Mouse (Mus musculus) neural tube, embryonic 15.5 days (tissue): Measurements from ENCODE around the gene Klhdc7a. TPM values are rescaled to one million over a fixed set of nuclear protein-coding genes. Genes with fewer than 3 reads are reported as not detected.

ENCODE experiments used
- ATAC-seq: fragments of 200-750 bp; cut with Nextera tagmentation; 2 replicates; pipeline ENCODE4 v1.8.0; 2017; ENCODE audit warnings: mild to moderate bottlenecking, moderate TSS enrichment, moderate library complexity; ENCODE audit not compliant: low FRiP score
- H3K27ac ChIP-seq: fragments of 300-500 bp; sonication (generic); replicated peaks from 2 replicates; pipeline ENCODE4 v1.5.1; 2015; ENCODE audit warnings: mild to moderate bottlenecking, inconsistent platforms
- H3K27me3 ChIP-seq: fragments of 300-500 bp; sonication (generic); replicated peaks from 2 replicates; pipeline ENCODE4 v1.6.1; 2015; ENCODE audit warnings: inconsistent platforms
- H3K36me3 ChIP-seq: fragments of 300-500 bp; sonication (generic); 2 replicates; pipeline ENCODE4 v1.6.1; 2015; ENCODE audit warnings: inconsistent platforms
- H3K4me1 ChIP-seq: fragments of 300-500 bp; sonication (generic); 2 replicates; pipeline ENCODE4 v1.6.1; 2015; ENCODE audit warnings: inconsistent platforms
- H3K4me2 ChIP-seq: fragments of 300-500 bp; sonication (generic); 2 replicates; pipeline ENCODE4 v1.6.1; 2015; ENCODE audit warnings: inconsistent platforms, mild to moderate bottlenecking, moderate library complexity
- H3K4me3 ChIP-seq: fragments of 300-500 bp; sonication (generic); replicated peaks from 2 replicates; pipeline ENCODE4 v1.5.1; 2015; ENCODE audit warnings: mild to moderate bottlenecking, inconsistent platforms
- H3K9ac ChIP-seq: fragments of 300-500 bp; sonication (generic); replicated peaks from 2 replicates; pipeline ENCODE4 v1.6.1; 2015; ENCODE audit warnings: mild to moderate bottlenecking, inconsistent platforms
- H3K9me3 ChIP-seq: fragments of 300-500 bp; sonication (generic); replicated peaks from 2 replicates; pipeline ENCODE4 v1.6.1; 2016; ENCODE audit warnings: inconsistent platforms
- WGBS: fragments of 180-500 bp; shearing (Covaris S2); methylation state at CpG from one replicate; pipeline ENCODE4 v1.1.7; 2015; ENCODE audit warnings: mixed read lengths; 5-methylcytosine and 5-hydroxymethylcytosine counted together
- polyA plus RNA-seq: library from polyadenylated mRNA; unstranded; fragments of >200 nt; fragmentation: Nextera tagmentation; extraction: Ambion mirVana; gene quantifications from 2 replicates; pipeline ENCODE4 v1.2.1, GENCODE M21; 2015

Gene Klhdc7a
- 0.08 and 0.80 TPM in 2 replicates for polyA plus RNA-seq

- ATAC-seq: no peak
- no peaks in the 10 kb centered on the region for H3K36me3 ChIP-seq
- H3K4me3 ChIP-seq: no peak within 1 kb of the TSS
- H3K9ac ChIP-seq: no peak within 1 kb of the TSS
- WGBS: 39% methylated on average over 4 of the region's 4 CpGs
- no peak within 1 kb of the TSS; the same call in 1 of the 2 replicates for H3K27ac ChIP-seq
- no peak within 1 kb of the TSS for H3K4me2 ChIP-seq
- peaks cover 13% of the 10 kb centered on the region for H3K4me1 ChIP-seq
- H3K27me3 ChIP-seq: no peaks in the 10 kb centered on the region; the same call in 1 of the 2 replicates
- H3K9me3 ChIP-seq: no peaks in the 10 kb centered on the region
These were observed at the start of gene Klhdc7a for GRCm38 (mm10) chr4:139967922-139968321. TSS of gene Klhdc7a (minus strand) at chr4:139968026.

GRCm38 (mm10) chr4:140015916-140016315 lies 48.1 kb upstream of the Klhdc7a start:
- ATAC-seq: no peak
- no peaks in the 10 kb centered on the region for H3K36me3 ChIP-seq
- no peak overlapping the region for H3K4me3 ChIP-seq
- H3K27me3 ChIP-seq: no peaks in the 10 kb centered on the region
- H3K9ac ChIP-seq: no peak overlapping the region
- WGBS: 65% methylated on average over 7 of the region's 7 CpGs
- H3K4me1 ChIP-seq: peaks cover 8% of the 10 kb centered on the region
- no peak overlapping the region for H3K27ac ChIP-seq
- H3K9me3 ChIP-seq: no peaks in the 10 kb centered on the region
- H3K4me2 ChIP-seq: no peak overlapping the region

GRCm38 (mm10) chr4:140010728-140011470 lies 43.1 kb upstream of the Klhdc7a start:
- no peak overlapping the region for H3K9ac ChIP-seq
- ATAC-seq: peak; percentile 64; the same call in 1 of the 2 replicates
- no peaks in the 10 kb centered on the region for H3K36me3 ChIP-seq
- no peak overlapping the region for H3K4me2 ChIP-seq
- H3K27me3 ChIP-seq: 0 out of 2 replicates have a peak, but pooled peaks cover 3% of the 10 kb centered on the region
- H3K9me3 ChIP-seq: no peaks in the 10 kb centered on the region
- no peak overlapping the region for H3K27ac ChIP-seq
- no peak overlapping the region for H3K4me3 ChIP-seq
- 45% methylated on average over 11 of the region's 11 CpGs for WGBS
- H3K4me1 ChIP-seq: peaks cover 12% of the 10 kb centered on the region

- 26% methylated on average over 5 of the region's 5 CpGs for WGBS
- H3K9me3 ChIP-seq: no peaks in the 10 kb centered on the region
- H3K4me3 ChIP-seq: 0 out of 2 replicates have a peak overlapping the region, but pooled peaks have one; percentile 11
- no peak overlapping the region for H3K9ac ChIP-seq
- peaks cover 34% of the 10 kb centered on the region for H3K4me1 ChIP-seq
- no peaks in the 10 kb centered on the region for H3K36me3 ChIP-seq
- H3K27ac ChIP-seq: no peak overlapping the region
- peaks cover 32% of the 10 kb centered on the region for H3K27me3 ChIP-seq
- ATAC-seq: no peak
- H3K4me2 ChIP-seq: peak overlapping the region; percentile 48
These were observed 37.1 kb upstream of the Klhdc7a start for GRCm38 (mm10) chr4:140004932-140005331.

- Histone ChIP-seq H3K36me3 (no peaks in the 10 kb centered on the region), H3K27me3 (peaks cover 32% of the 10 kb centered on the region), H3K9me3 (no peaks in the 10 kb centered on the region), H3K9ac (no peak overlapping the region), H3K4me3 (peak overlapping the region; percentile 11; the same call in 1 of the 2 replicates), H3K4me2 (peak overlapping the region; percentile 48), H3K27ac (no peak overlapping the region), H3K4me1 (peaks cover 34% of the 10 kb centered on the region)
- 14% methylated on average over 12 of the region's 12 CpGs for WGBS
- peak; percentile 71 for ATAC-seq
These were observed 36.3 kb upstream of the Klhdc7a start for GRCm38 (mm10) chr4:140004170-140004569.

- Histone ChIP-seq H3K4me1 (peaks cover 39% of the 10 kb centered on the region), H3K9ac (no peak overlapping the region), H3K36me3 (no peaks in the 10 kb centered on the region), H3K27ac (no peak overlapping the region), H3K27me3 (peaks cover 32% of the 10 kb centered on the region), H3K4me2 (no peak overlapping the region), H3K4me3 (no peak overlapping the region), H3K9me3 (no peaks in the 10 kb centered on the region)
- WGBS: 5% methylated on average over 12 of the region's 12 CpGs
- no peak for ATAC-seq
These were observed 34.2 kb upstream of the Klhdc7a start for GRCm38 (mm10) chr4:140002069-140002468.

GRCm38 (mm10) chr4:140000911-140001310 lies 33.1 kb upstream of the Klhdc7a start:
- ATAC-seq: no peak
- Histone ChIP-seq H3K27me3 (peaks cover 29% of the 10 kb centered on the region), H3K27ac (no peak overlapping the region), H3K4me2 (no peak overlapping the region), H3K36me3 (no peaks in the 10 kb centered on the region), H3K9ac (no peak overlapping the region), H3K4me1 (peaks cover 43% of the 10 kb centered on the region), H3K9me3 (no peaks in the 10 kb centered on the region), H3K4me3 (no peak overlapping the region)
- WGBS: 77% methylated on average over 5 of the region's 5 CpGs

GRCm38 (mm10) chr4:139999033-139999432 lies 31.2 kb upstream of the Klhdc7a start:
- Histone ChIP-seq H3K27ac (no peak overlapping the region), H3K9ac (no peak overlapping the region), H3K9me3 (no peaks in the 10 kb centered on the region), H3K4me1 (peaks cover 37% of the 10 kb centered on the region), H3K27me3 (peaks cover 20% of the 10 kb centered on the region), H3K4me2 (no peak overlapping the region), H3K36me3 (no peaks in the 10 kb centered on the region), H3K4me3 (no peak overlapping the region)
- ATAC-seq: no peak
- 22% methylated on average over 7 of the region's 7 CpGs for WGBS

- H3K9me3 ChIP-seq: no peaks in the 10 kb centered on the region
- H3K27me3 ChIP-seq: no peaks in the 10 kb centered on the region
- H3K27ac ChIP-seq: peak overlapping the region; percentile 65
- H3K9ac ChIP-seq: no peak overlapping the region
- no peak overlapping the region for H3K4me2 ChIP-seq
- ATAC-seq: peak; percentile 54
- no peak overlapping the region for H3K4me3 ChIP-seq
- WGBS: 35% methylated on average over 8 of the region's 8 CpGs
- H3K36me3 ChIP-seq: no peaks in the 10 kb centered on the region
- peaks cover 15% of the 10 kb centered on the region for H3K4me1 ChIP-seq
These were observed 27.8 kb upstream of the Klhdc7a start for GRCm38 (mm10) chr4:139995659-139996058.

GRCm38 (mm10) chr4:139993111-139993755 lies 25.4 kb upstream of the Klhdc7a start:
- Histone ChIP-seq H3K27ac (no peak overlapping the region), H3K36me3 (no peaks in the 10 kb centered on the region), H3K4me1 (peaks cover 10% of the 10 kb centered on the region), H3K4me3 (no peak overlapping the region), H3K4me2 (no peak overlapping the region), H3K9ac (no peak overlapping the region), H3K27me3 (no peaks in the 10 kb centered on the region; the same call in 1 of the 2 replicates), H3K9me3 (no peaks in the 10 kb centered on the region)
- ATAC-seq: no peak
- WGBS: 17% methylated on average over 8 of the region's 16 CpGs

GRCm38 (mm10) chr4:139986913-139987312 lies 19.1 kb upstream of the Klhdc7a start:
- Histone ChIP-seq H3K4me3 (no peak overlapping the region), H3K4me1 (peaks cover 9% of the 10 kb centered on the region; the same call in 1 of the 2 replicates), H3K27me3 (peaks cover 3% of the 10 kb centered on the region), H3K36me3 (no peaks in the 10 kb centered on the region), H3K4me2 (no peak overlapping the region), H3K9me3 (no peaks in the 10 kb centered on the region), H3K9ac (no peak overlapping the region), H3K27ac (no peak overlapping the region)
- 14% methylated on average over 7 of the region's 7 CpGs for WGBS
- ATAC-seq: no peak

GRCm38 (mm10) chr4:139978716-139979115 lies 10.9 kb upstream of the Klhdc7a start:
- 40% methylated on average over 5 of the region's 5 CpGs for WGBS
- no peak overlapping the region for H3K4me2 ChIP-seq
- H3K9ac ChIP-seq: no peak overlapping the region
- no peaks in the 10 kb centered on the region for H3K27me3 ChIP-seq
- H3K36me3 ChIP-seq: no peaks in the 10 kb centered on the region
- H3K9me3 ChIP-seq: no peaks in the 10 kb centered on the region
- H3K27ac ChIP-seq: no peak overlapping the region
- H3K4me3 ChIP-seq: no peak overlapping the region
- peaks cover 38% of the 10 kb centered on the region for H3K4me1 ChIP-seq
- ATAC-seq: no peak
